In the genomic region with DNA sequence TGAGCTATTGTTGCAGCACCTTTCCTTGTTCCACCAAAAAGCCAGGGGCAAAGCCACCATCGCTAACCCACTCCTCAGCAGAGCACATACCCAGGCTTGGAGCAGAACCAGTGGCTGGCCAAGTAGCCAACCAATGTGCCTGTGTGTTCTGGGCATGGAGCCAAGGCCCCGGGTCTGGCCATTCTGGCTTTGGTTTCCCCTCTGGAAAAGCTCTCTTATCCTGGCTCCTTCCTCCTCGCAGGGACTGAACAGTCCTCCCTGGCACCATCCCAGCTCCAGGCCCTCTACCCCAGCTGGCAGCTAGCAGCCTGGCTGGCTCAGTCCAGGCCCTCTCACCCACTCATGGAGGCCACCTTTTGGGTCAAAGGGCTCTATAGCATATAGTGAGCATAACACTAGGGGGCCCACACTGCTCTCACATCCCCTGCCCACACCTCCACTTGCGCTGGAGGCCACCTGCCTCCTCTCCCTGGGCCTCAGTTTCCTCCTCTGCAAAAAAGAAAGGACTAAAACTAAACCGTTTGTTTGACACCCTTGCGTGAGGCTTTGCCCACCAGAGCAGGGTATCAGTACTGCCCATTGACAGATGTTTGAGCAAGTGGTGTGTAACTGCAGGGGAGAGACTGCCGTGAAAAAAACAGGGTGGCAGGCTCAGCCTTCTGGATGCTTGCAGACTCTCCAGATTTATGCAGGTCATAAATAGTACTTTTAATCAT, we compare ENCODE assay signal across 8 mouse cellular contexts. TPM values are rescaled to one million over a fixed set of nuclear protein-coding genes. Genes with fewer than 3 reads are reported as not detected.
DNase-seq lines count a peak whose midpoint lies in the region; ATAC-seq and TF ChIP-seq lines count a peak whose summit lies in the region.

No protein-coding gene starts in this region.

- H3K27me3 ChIP-seq in thymus, adult 2 months (ENCODE audit: control insufficient read depth, insufficient read depth, low read length) = no peaks in the 10 kb centered on the region
- H3K27me3 ChIP-seq in heart, embryonic 12.5 days (replicated peaks) = no peaks in the 10 kb centered on the region
- H3K27me3 ChIP-seq in kidney, embryonic 16.5 days (ENCODE audit: insufficient read depth, low read length) = no peaks in the 10 kb centered on the region
- no peaks in the 10 kb centered on the region for H3K27me3 ChIP-seq in liver, adult 2 months (ENCODE audit: control insufficient read depth, insufficient read depth, low read length)
- H3K27me3 ChIP-seq in neural tube, embryonic 14.5 days (ENCODE audit: control insufficient read depth, insufficient read depth, low read length) = no peaks in the 10 kb centered on the region

- H3K4me1 ChIP-seq in thymus, adult 2 months (replicated peaks; ENCODE audit: control insufficient read depth, insufficient read depth, low read length) = peaks cover 54% of the 10 kb centered on the region
- peaks cover 87% of the 10 kb centered on the region for H3K4me1 ChIP-seq in heart, embryonic 12.5 days (replicated peaks)
- H3K4me1 ChIP-seq in kidney, embryonic 16.5 days (ENCODE audit: insufficient read depth, low read length) = peaks cover 65% of the 10 kb centered on the region
- H3K4me1 ChIP-seq in liver, adult 2 months (ENCODE audit: control insufficient read depth, insufficient read depth, low read length) = peaks cover 55% of the 10 kb centered on the region
- peaks cover 36% of the 10 kb centered on the region for H3K4me1 ChIP-seq in neural tube, embryonic 14.5 days (ENCODE audit: control insufficient read depth, insufficient read depth, low read length)

- no peak for TF ChIP-seq POLR2A in thymus, adult 2 months (IDR thresholded peaks at IDR 0.05; ENCODE audit: control insufficient read depth, extremely low read depth, insufficient read depth, low read length, poor library complexity)
- TF ChIP-seq POLR2A in liver, adult 2 months (IDR thresholded peaks at IDR 0.05; ENCODE audit: extremely low read depth, insufficient read depth, low read length) = 0 out of 2 replicates have a peak, but pooled peaks have one; percentile 19

- H3K36me3 ChIP-seq in thymus, adult 2 months (ENCODE audit: control insufficient read depth, insufficient read depth, low read length) = peaks cover 23% of the 10 kb centered on the region
- H3K36me3 ChIP-seq in heart, embryonic 12.5 days = peaks cover 30% of the 10 kb centered on the region
- H3K36me3 ChIP-seq in kidney, embryonic 16.5 days (ENCODE audit: insufficient read depth, low read length) = peaks cover 15% of the 10 kb centered on the region
- H3K36me3 ChIP-seq in liver, adult 2 months (ENCODE audit: control insufficient read depth, insufficient read depth, low read length) = peaks cover 2% of the 10 kb centered on the region; the same call in 1 of the 2 replicates
- H3K36me3 ChIP-seq in neural tube, embryonic 14.5 days (ENCODE audit: control insufficient read depth, insufficient read depth, low read length) = peaks cover 11% of the 10 kb centered on the region; the same call in 1 of the 2 replicates

- WGBS in thymus, adult 2 months = 24% methylated on average over 7 of the region's 7 CpGs
- WGBS in heart, embryonic 12.5 days = 47% methylated on average over 7 of the region's 7 CpGs
- WGBS in kidney, embryonic 16.5 days = 27% methylated on average over 7 of the region's 7 CpGs
- 7% methylated on average over 7 of the region's 7 CpGs for WGBS in liver, adult 2 months
- 24% methylated on average over 7 of the region's 7 CpGs for WGBS in neural tube, embryonic 14.5 days

- H3K9me3 ChIP-seq in heart, embryonic 12.5 days (replicated peaks) = no peaks in the 10 kb centered on the region
- H3K9me3 ChIP-seq in kidney, embryonic 16.5 days (ENCODE audit: low read length) = no peaks in the 10 kb centered on the region
- no peaks in the 10 kb centered on the region for H3K9me3 ChIP-seq in neural tube, embryonic 14.5 days (ENCODE audit: control insufficient read depth, low read length)

- TF ChIP-seq CTCF in thymus, adult 2 months (IDR thresholded peaks at IDR 0.05; ENCODE audit: borderline replicate concordance, control insufficient read depth, extremely low read depth, insufficient read depth, low read length, poor library complexity) = no peak; the same call in 1 of the 2 replicates
- TF ChIP-seq CTCF in liver, adult 2 months (IDR thresholded peaks at IDR 0.05; ENCODE audit: low read depth, low read length) = no peak

- H3K27ac ChIP-seq in thymus, adult 2 months (ENCODE audit: control insufficient read depth, insufficient read depth, low read length) = no peak overlapping the region
- peak overlapping the region; percentile 90 for H3K27ac ChIP-seq in heart, embryonic 12.5 days (ENCODE audit: poor library complexity, severe bottlenecking)
- H3K27ac ChIP-seq in kidney, embryonic 16.5 days (ENCODE audit: low read length) = peak overlapping the region; percentile 74; the same call in 1 of the 2 replicates
- peak overlapping the region; percentile 88 for H3K27ac ChIP-seq in liver, adult 2 months (replicated peaks; ENCODE audit: insufficient read depth, low read depth, low read length)
- H3K27ac ChIP-seq in neural tube, embryonic 14.5 days (ENCODE audit: low read depth, low read length) = peak overlapping the region; percentile 86

- DNase-seq in thymus, adult 2 months = peak; percentile 34
- DNase-seq in thymus, postnatal 25 days = no peak
- peak; percentile 83 for DNase-seq in liver, adult 2 months (ENCODE audit: extremely low read depth, low read depth, low spot score)

- H3K4me3 ChIP-seq in thymus, adult 2 months (ENCODE audit: control insufficient read depth, insufficient read depth, low read length) = peak overlapping the region; percentile 16
- peak overlapping the region; percentile 56 for H3K4me3 ChIP-seq in heart, embryonic 12.5 days
- peak overlapping the region; percentile 50 for H3K4me3 ChIP-seq in kidney, embryonic 16.5 days (ENCODE audit: low read length)
- peak overlapping the region; percentile 75 for H3K4me3 ChIP-seq in liver, adult 2 months (ENCODE audit: insufficient read depth, low read depth, low read length)
- peak overlapping the region; percentile 41 for H3K4me3 ChIP-seq in neural tube, embryonic 14.5 days (ENCODE audit: low read depth, low read length)

- 0 out of 2 replicates have a peak, but pooled peaks have one; percentile 14 for ATAC-seq in erythroblast, adult 5-6 weeks (replicated peaks; ENCODE audit: low FRiP score, poor library complexity, severe bottlenecking)
- peak; percentile 23; the same call in 1 of the 2 replicates for ATAC-seq in heart, embryonic 12.5 days (ENCODE audit: insufficient number of reproducible peaks, low FRiP score)
- peak; percentile 28; the same call in 1 of the 2 replicates for ATAC-seq in kidney, embryonic 16.5 days (ENCODE audit: low FRiP score, low TSS enrichment)
- peak; percentile 68; the same call in 1 of the 2 replicates for ATAC-seq in neural tube, embryonic 14.5 days (ENCODE audit: low read depth)
- no peak for ATAC-seq in inflammation-experienced regulatory T-cells, adult 6 months

- peak overlapping the region; percentile 75 for H3K9ac ChIP-seq in heart, embryonic 12.5 days
- H3K9ac ChIP-seq in kidney, embryonic 16.5 days (replicated peaks; ENCODE audit: low read length) = peak overlapping the region; percentile 61
- peak overlapping the region; percentile 88 for H3K9ac ChIP-seq in liver, adult 2 months (ENCODE audit: low read depth, low read length)
- H3K9ac ChIP-seq in neural tube, embryonic 14.5 days (replicated peaks; ENCODE audit: low read depth, low read length) = peak overlapping the region; percentile 48

- H3K4me2 ChIP-seq in heart, embryonic 12.5 days = peak overlapping the region; percentile 92
- H3K4me2 ChIP-seq in kidney, embryonic 16.5 days (replicated peaks; ENCODE audit: low read depth, low read length) = peak overlapping the region; percentile 80
- H3K4me2 ChIP-seq in neural tube, embryonic 14.5 days (ENCODE audit: low read depth, low read length) = peak overlapping the region; percentile 70

- peaks cover 9% of the 10 kb centered on the region; the same call in 1 of the 2 replicates for H3K79me2 ChIP-seq in liver, adult 2 months (ENCODE audit: control insufficient read depth, insufficient read depth, low read length)

RNA-seq across cellular contexts. Expression of a gene that starts 13.0 kb away (rescaled TPM):
- 466 and 519 TPM in 2 replicates for polyA plus RNA-seq in thymus, adult 2 months (2012; rRNA removed)
- 1.3 and 13.0 TPM in 2 replicates for total RNA-seq in erythroblast, adult 5-6 weeks (2015; ENCODE audit: low replicate concordance)
- total RNA-seq in erythroblast, adult 5-6 weeks (2017; ENCODE audit: low replicate concordance) = 4.6 and 12.2 TPM in 2 replicates
- polyA plus RNA-seq in heart, embryonic 12.5 days (2016; fragmentation: Nextera tagmentation; extraction: Ambion mirVana) = 39.7 and 41.1 TPM in 2 replicates
- 51.3 and 62.2 TPM in 2 replicates for polyA plus RNA-seq in kidney, embryonic 16.5 days (2015; fragmentation: Nextera tagmentation; extraction: Ambion mirVana)
- total RNA-seq in liver, adult 2 months (2014; rRNA removed) = 151 and 152 TPM in 2 replicates
- 477 and 580 TPM in 2 replicates for polyA plus RNA-seq in liver, adult 2 months (2012; rRNA removed)
- 38.5 and 41.3 TPM in 2 replicates for polyA plus RNA-seq in neural tube, embryonic 14.5 days (2014; fragmentation: Nextera tagmentation; extraction: Ambion mirVana)
- polyA plus RNA-seq in inflammation-experienced regulatory T-cells, adult 6 months (2017; shearing (Covaris generic)) = 10 to 100 TPM; 21.7 to 26.7 (median 24.3) TPM

Comparison
In these comparisons a context has a peak if more than half of its experiments do, and no peak if none do; other contexts are left out.
1. H3K4me3 ChIP-seq: peak in every context shown above with its lines; median percentile 75 in liver, adult 2 months; 56 in heart, embryonic 12.5 days; 50 in kidney, embryonic 16.5 days; 41 in neural tube, embryonic 14.5 days; 16 in thymus, adult 2 months.